In genomic region chr12:73708920-73709319, GRCm38 (mm10) we compare ENCODE assay signal across 8 mouse cellular contexts.
A peak's percentile ranks its signal among the peaks of the same experiment; 100 is the strongest.
DNase-seq lines count a peak whose midpoint lies in the region; ATAC-seq lines count a peak whose summit lies in the region.

No protein-coding gene starts in this region.

- H3K4me2 ChIP-seq in liver, embryonic 12.5 days, result no peak overlapping the region
- H3K4me2 ChIP-seq in forebrain, embryonic 11.5 days (ENCODE audit: low read depth, low read length, severe bottlenecking), result no peak overlapping the region
- peak overlapping the region; percentile 16; the same call in 1 of the 2 replicates for H3K4me2 ChIP-seq in heart, embryonic 14.5 days (ENCODE audit: low read length)
- no peak overlapping the region for H3K4me2 ChIP-seq in liver, embryonic 16.5 days (ENCODE audit: low read depth, low read length)
- H3K4me2 ChIP-seq in neural tube, embryonic 15.5 days, result no peak overlapping the region

- no peaks in the 10 kb centered on the region; the same call in 1 of the 2 replicates for H3K27me3 ChIP-seq in liver, embryonic 12.5 days (replicated peaks)
- H3K27me3 ChIP-seq in forebrain, embryonic 11.5 days (ENCODE audit: control insufficient read depth, insufficient read depth, low read length), result no peaks in the 10 kb centered on the region
- H3K27me3 ChIP-seq in heart, embryonic 14.5 days (ENCODE audit: control insufficient read depth, insufficient read depth, low read length), result no peaks in the 10 kb centered on the region
- no peaks in the 10 kb centered on the region for H3K27me3 ChIP-seq in liver, embryonic 16.5 days (ENCODE audit: control insufficient read depth, insufficient read depth, low read depth, low read length)
- peaks cover 16% of the 10 kb centered on the region for H3K27me3 ChIP-seq in neural tube, embryonic 15.5 days (replicated peaks)

- 25% methylated on average over 8 of the region's 8 CpGs for WGBS in liver, embryonic 12.5 days (ENCODE audit: insufficient replicate concordance)
- 40% methylated on average over 8 of the region's 8 CpGs for WGBS in forebrain, embryonic 11.5 days
- WGBS in heart, embryonic 14.5 days, result 9% methylated on average over 8 of the region's 8 CpGs
- 31% methylated on average over 8 of the region's 8 CpGs for WGBS in liver, embryonic 16.5 days (ENCODE audit: insufficient replicate concordance)
- WGBS in neural tube, embryonic 15.5 days, result 18% methylated on average over 8 of the region's 8 CpGs

- no peak overlapping the region for H3K27ac ChIP-seq in liver, embryonic 12.5 days
- no peak overlapping the region for H3K27ac ChIP-seq in forebrain, embryonic 11.5 days (ENCODE audit: low read depth, low read length)
- peak overlapping the region; percentile 55 to 59; a peak in 3 of 4 replicates for H3K27ac ChIP-seq in heart, embryonic 14.5 days (replicated peaks in 1 of 2; ENCODE audit: control insufficient read depth in 1 of 2, insufficient read depth in 1 of 2, low read depth in 2 of 2, low read length in 2 of 2)
- no peak overlapping the region for H3K27ac ChIP-seq in liver, embryonic 16.5 days (ENCODE audit: low read length)
- no peak overlapping the region; the same call in 1 of the 2 replicates for H3K27ac ChIP-seq in neural tube, embryonic 15.5 days (replicated peaks)

- H3K9ac ChIP-seq in liver, embryonic 12.5 days, result no peak overlapping the region
- H3K9ac ChIP-seq in forebrain, embryonic 11.5 days (ENCODE audit: low read length), result no peak overlapping the region
- peak overlapping the region; percentile 32 for H3K9ac ChIP-seq in heart, embryonic 14.5 days (ENCODE audit: low read length)
- H3K9ac ChIP-seq in liver, embryonic 16.5 days (ENCODE audit: low read depth, low read length), result no peak overlapping the region
- no peak overlapping the region; the same call in 1 of the 2 replicates for H3K9ac ChIP-seq in neural tube, embryonic 15.5 days (replicated peaks)

- no peaks in the 10 kb centered on the region for H3K4me1 ChIP-seq in liver, embryonic 12.5 days
- no peaks in the 10 kb centered on the region for H3K4me1 ChIP-seq in forebrain, embryonic 11.5 days (replicated peaks; ENCODE audit: control insufficient read depth, insufficient read depth, low read length)
- peaks cover 10 to 25% of the 10 kb centered on the region in 2 experiments; a peak in 3 of 4 replicates for H3K4me1 ChIP-seq in heart, embryonic 14.5 days (ENCODE audit: control insufficient read depth in 2 of 2, insufficient read depth in 2 of 2, low read length in 2 of 2)
- no peaks in the 10 kb centered on the region for H3K4me1 ChIP-seq in liver, embryonic 16.5 days (ENCODE audit: control insufficient read depth, low read depth, low read length)
- peaks cover 17% of the 10 kb centered on the region; the same call in 1 of the 2 replicates for H3K4me1 ChIP-seq in neural tube, embryonic 15.5 days

- no peaks in the 10 kb centered on the region for H3K36me3 ChIP-seq in liver, embryonic 12.5 days
- no peaks in the 10 kb centered on the region for H3K36me3 ChIP-seq in forebrain, embryonic 11.5 days (ENCODE audit: control insufficient read depth, insufficient read depth, low read length)
- no peaks in the 10 kb centered on the region for H3K36me3 ChIP-seq in heart, embryonic 14.5 days (ENCODE audit: control insufficient read depth, insufficient read depth, low read length)
- no peaks in the 10 kb centered on the region for H3K36me3 ChIP-seq in liver, embryonic 16.5 days (ENCODE audit: control insufficient read depth, insufficient read depth)
- no peaks in the 10 kb centered on the region for H3K36me3 ChIP-seq in neural tube, embryonic 15.5 days

- no peak overlapping the region for H3K4me3 ChIP-seq in liver, embryonic 12.5 days
- no peak overlapping the region for H3K4me3 ChIP-seq in forebrain, embryonic 11.5 days (ENCODE audit: low read depth, low read length)
- H3K4me3 ChIP-seq in heart, embryonic 14.5 days (ENCODE audit: control insufficient read depth in 1 of 2, insufficient read depth in 1 of 2, low read depth in 1 of 2, low read length in 2 of 2), result no peak overlapping the region
- H3K4me3 ChIP-seq in liver, embryonic 16.5 days (ENCODE audit: low read depth, low read length), result no peak overlapping the region
- no peak overlapping the region for H3K4me3 ChIP-seq in neural tube, embryonic 15.5 days (replicated peaks)

- DNase-seq in liver, result peak; percentile 57
- peak; percentile 62 for DNase-seq in forebrain, embryonic 11.5 days (ENCODE audit: low spot score)
- DNase-seq in kidney, postnatal 10 days, result peak; percentile 83
- DNase-seq in urinary bladder, postnatal 36 days (ENCODE audit: low spot score in 2 of 2), result peak; percentile 60 to 74

- H3K9me3 ChIP-seq in liver, embryonic 12.5 days (replicated peaks), result no peaks in the 10 kb centered on the region
- H3K9me3 ChIP-seq in forebrain, embryonic 11.5 days (ENCODE audit: control insufficient read depth, low read length), result no peaks in the 10 kb centered on the region
- H3K9me3 ChIP-seq in heart, embryonic 14.5 days (ENCODE audit: control insufficient read depth, low read length), result no peaks in the 10 kb centered on the region
- H3K9me3 ChIP-seq in liver, embryonic 16.5 days (replicated peaks; ENCODE audit: control insufficient read depth, low read length), result no peaks in the 10 kb centered on the region
- no peaks in the 10 kb centered on the region for H3K9me3 ChIP-seq in neural tube, embryonic 15.5 days (replicated peaks)

- no peak for ATAC-seq in liver, embryonic 12.5 days
- ATAC-seq in forebrain, embryonic 11.5 days (replicated peaks; ENCODE audit: low FRiP score), result no peak
- ATAC-seq in heart, embryonic 14.5 days (ENCODE audit: insufficient number of reproducible peaks, insufficient read depth, low FRiP score, low read depth), result peak; percentile 79
- ATAC-seq in liver, embryonic 16.5 days (ENCODE audit: low read depth), result peak; percentile 24; the same call in 1 of the 2 replicates
- ATAC-seq in neural tube, embryonic 15.5 days (ENCODE audit: low FRiP score), result peak; percentile 84

Comparison
In these comparisons a context has a peak if more than half of its experiments do, and no peak if none do; other contexts are left out.
1. ATAC-seq: peak in heart, embryonic 14.5 days (single experiment), liver, embryonic 16.5 days (single experiment) and neural tube, embryonic 15.5 days (single experiment); none in liver, embryonic 12.5 days (single experiment) and forebrain, embryonic 11.5 days (single experiment).
2. H3K27ac ChIP-seq: peak in heart, embryonic 14.5 days (2 of 2); none in liver, embryonic 12.5 days (single experiment), forebrain, embryonic 11.5 days (single experiment), liver, embryonic 16.5 days (single experiment) and neural tube, embryonic 15.5 days (single experiment).
3. Peak in every context shown above with its lines, with median percentiles within 50 percentile points of each other: DNase-seq.